Mouse (Mus musculus): ENCODE results near the gene Ptpn1.

Gene Ptpn1

DNA sequence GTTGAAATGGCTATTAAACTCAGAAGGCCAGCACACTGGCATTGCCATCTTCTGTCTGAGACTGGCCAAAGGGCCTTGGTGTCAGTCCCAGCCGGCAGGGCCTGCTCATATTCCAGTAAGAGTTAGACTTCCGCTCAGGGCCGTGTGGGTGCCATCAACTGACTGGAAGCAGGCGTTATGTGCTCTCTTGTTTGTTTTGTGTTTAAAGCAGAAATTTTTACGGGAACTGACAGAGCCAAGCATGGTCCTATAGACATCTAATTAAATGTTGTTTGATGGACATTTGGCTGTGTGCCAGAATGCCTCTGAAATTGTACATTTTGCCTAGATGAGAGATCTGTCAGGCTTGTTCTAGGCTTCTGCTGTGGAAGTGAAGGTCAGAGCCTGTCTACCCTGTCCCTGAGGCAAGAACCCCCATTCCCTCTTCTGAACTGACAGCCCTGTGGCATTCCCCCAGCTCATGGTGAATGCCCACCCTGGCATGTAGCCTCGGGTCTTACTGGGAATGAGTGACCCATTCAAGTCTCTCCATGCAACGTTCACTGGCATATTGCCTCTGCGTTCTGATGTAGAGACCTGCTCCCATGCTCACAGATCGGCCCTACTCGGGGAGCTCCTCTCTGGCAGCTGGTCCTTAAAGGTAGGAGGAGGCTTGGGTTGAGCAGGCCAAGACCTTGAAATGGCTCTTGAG, 38.1 kb downstream of the Ptpn1 start:
- no peak for DNase-seq (ENCODE audit: low read depth, low spot score)

DNA sequence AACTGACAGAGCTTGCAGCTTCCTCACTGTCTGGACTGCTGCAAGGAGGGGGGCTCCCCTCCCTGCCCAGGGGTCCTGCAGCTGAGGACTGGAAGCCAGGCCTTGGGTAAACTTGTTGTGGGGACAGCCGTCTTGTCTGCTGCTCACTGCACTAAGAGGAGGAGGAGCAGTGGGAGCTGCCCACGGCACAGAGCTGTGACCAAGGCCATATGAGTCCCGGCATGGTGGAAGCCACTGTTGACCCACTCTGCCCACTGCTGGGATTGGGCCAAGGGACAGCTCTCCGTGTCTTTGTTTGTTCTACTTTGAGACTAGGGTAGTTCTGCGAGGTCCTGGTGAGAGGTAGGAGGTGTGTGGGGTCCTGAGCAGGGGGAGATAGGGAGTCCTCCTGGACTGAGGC, 40.3 kb downstream of the Ptpn1 start:
- DNase-seq (ENCODE audit: low read depth, low spot score) = no peak

DNA sequence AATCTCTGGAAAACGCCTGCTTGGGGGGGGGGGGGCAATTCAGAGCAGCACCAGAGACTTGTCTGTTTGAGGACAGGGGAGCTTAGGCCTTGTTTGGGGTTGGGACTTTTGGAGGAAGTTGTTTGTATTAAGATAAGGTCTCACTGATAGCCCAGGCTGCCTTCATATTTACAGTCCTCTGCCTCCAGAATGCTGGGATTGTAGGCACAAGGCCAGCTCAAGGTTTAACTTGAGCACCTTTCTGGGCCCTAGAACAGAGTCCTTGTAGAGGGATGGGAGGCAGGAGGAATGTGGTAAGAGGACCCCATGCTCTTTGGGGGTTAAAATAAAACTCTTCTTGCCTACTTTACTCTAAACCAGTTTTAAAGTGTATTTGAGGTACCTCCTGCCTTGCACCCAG, 41.0 kb downstream of the Ptpn1 start:
- DNase-seq (ENCODE audit: low read depth, low spot score) = no peak

GRCm38 (mm10) chr2:167975746-167976145, 43.9 kb downstream of the Ptpn1 start:
- no peak for DNase-seq (ENCODE audit: low read depth, low spot score)

- DNase-seq (ENCODE audit: low read depth, low spot score) = no peak
Measured at GRCm38 (mm10) chr2:167978271-167978670, 46.4 kb downstream of the Ptpn1 start.

- DNase-seq (ENCODE audit: low read depth, low spot score) = no peak
Measured at GRCm38 (mm10) chr2:167980391-167980790, 48.5 kb downstream of the Ptpn1 start.

GRCm38 (mm10) chr2:167982646-167983045, 50.8 kb downstream of the Ptpn1 start:
- no peak for DNase-seq (ENCODE audit: low read depth, low spot score)

- no peak for DNase-seq (ENCODE audit: low read depth, low spot score)
Measured at GRCm38 (mm10) chr2:167984371-167984770, 52.5 kb downstream of the Ptpn1 start.

DNA sequence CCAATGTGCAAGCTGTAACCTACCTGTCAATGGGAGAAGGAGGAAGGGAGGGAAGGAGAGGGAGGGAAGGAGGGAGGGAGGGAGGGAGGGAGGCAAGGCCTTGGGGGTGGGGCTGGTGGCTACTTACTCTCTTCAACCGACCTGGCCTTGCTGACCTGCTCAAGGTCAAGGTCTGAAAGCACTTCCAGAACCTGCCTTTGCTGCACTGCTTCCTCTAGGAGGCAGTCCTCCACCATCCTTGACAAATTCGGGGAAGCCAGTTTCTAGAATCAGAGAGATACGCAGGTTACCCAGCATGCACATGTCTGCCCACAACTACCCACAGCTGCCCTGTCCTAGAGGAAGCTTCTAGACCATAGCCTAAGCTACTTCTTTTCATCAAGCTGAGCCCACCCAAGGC, 53.1 kb downstream of the Ptpn1 start:
- no peak for DNase-seq (ENCODE audit: low read depth, low spot score)

GRCm38 (mm10) chr2:167986762-167987161, 54.9 kb downstream of the Ptpn1 start:
- DNase-seq (ENCODE audit: low read depth, low spot score) = peak; percentile 50

DNA sequence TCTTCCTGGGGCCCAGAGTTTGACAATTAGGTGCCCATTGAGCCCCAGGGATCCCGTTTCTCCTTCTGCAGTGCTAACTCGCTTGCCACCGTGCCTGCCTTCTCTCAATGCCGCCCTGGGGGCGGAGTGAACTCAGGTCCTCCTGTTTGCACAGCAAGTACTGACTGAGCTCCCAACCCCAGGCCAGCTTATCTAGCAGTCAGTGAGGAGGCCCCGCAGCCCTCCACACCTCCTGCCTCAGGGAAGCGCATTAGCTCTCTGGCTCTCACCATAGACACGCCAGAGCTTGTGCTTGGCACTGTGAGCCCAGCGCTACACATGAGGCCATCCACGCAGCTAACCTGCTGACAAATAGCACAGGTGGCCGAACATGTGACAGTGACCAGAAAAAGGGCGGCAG, 55.8 kb downstream of the Ptpn1 start:
- no peak for DNase-seq (ENCODE audit: low read depth, low spot score)

DNA sequence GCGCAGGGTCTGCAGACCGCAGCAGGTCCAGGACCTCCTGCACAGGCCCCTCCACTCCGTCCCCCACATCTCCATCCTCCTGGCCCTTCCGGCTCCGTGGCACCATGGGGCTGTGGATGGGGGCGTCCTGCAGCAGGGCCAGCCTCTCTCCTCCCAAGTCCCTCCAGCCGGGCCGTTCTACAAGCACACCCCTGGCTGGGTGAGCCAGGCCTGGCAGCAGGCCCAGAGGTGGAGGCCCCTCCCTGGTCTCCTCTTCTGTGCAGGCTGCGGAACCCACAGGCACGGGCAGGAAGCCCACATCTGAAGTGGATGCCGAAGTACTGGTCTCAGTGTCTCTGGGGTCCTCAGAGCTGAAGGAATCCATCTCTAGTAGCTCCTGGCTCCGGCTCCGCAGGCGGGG, 57.5 kb downstream of the Ptpn1 start:
- DNase-seq (ENCODE audit: low read depth, low spot score) = no peak

DNA sequence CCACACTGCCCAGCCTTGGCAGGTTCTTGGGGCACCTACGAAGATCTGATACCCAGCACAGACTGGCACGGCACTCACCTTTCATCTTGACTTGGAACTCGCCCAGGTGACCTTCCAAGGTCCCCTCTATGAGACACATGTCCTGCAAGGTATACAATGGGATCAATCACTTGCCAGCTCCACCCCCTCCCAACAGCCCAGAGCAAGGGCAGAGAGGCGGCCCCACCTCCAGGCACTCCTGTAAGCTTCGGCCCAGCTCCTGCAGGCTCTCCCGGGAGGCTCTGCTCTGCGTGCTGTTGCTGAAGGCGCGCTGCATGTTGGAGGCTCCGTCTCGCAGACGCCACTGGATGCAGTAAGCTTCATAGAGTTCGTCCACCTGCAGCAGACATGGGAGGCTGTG, 61.4 kb downstream of the Ptpn1 start:
- no peak for DNase-seq (ENCODE audit: low read depth, low spot score)

DNA sequence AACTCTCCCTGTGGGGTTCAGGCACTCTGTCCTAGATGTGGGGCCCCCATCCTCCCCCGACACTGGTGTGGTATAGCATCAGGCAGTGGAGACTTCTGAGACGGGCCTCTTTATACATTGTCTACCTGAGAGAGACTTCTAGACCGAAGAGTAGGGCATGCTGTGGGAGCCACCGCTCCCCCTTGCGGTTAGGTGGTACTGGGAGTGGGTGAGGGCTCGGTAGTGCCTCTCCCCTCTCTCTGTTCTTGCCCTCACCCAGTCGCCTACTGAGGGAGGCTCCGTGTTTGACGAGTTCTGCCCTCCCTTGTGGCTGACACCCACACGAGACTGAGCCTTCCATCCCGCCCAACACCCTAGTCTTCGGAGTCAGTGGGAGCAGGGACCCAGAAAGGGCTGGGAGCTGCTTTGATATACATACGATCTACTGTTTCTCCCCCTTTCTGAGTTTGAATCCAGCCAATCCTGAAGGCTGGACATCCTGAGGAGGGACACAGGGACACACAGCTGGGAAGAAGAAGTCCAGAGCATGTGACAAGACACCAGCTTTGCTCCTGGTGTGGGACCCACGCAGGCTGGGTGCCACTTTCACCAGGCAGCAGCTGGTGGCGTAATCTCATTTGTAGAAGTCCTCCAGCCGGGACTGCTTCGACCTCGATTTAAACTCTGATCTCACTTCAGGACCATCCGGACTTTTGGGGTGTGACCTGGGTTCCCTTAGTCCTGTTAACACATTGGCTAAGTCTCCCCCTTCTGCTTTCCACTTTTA, 64.2 kb downstream of the Ptpn1 start:
- no peak for DNase-seq (ENCODE audit: low read depth, low spot score)

DNA sequence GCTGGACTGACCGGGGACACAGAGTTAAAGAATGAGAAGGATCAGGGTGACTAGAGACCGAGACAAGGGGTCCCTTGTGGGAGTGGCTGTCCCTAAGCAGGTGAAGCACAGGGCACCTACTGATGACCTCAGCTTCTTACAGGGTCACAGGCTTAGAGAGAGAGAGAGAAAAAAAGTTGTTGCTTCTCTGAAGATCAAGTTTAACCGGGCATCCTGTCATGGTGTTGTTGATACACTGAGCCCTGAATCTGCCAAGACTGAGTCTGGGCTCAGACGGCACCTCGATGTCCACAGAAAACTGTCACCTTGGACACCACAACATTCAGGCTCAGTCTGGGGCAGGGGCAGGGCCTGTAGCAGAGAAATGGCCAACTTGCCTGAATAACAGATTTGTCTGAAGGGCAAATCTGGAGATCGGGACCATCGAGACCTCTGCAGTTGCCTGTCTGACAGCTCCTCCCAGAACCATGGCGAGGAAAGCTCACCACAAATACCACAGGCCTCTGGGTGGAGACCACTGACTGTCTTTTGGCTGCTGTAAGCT, 64.9 kb downstream of the Ptpn1 start:
- no peak for DNase-seq (ENCODE audit: low read depth, low spot score)

GRCm38 (mm10) chr2:167997562-167997961, 65.7 kb downstream of the Ptpn1 start:
- DNase-seq (ENCODE audit: low read depth, low spot score) = no peak

GRCm38 (mm10) chr2:167999145-167999743, 67.4 kb downstream of the Ptpn1 start:
- DNase-seq (ENCODE audit: low read depth, low spot score) = no peak

GRCm38 (mm10) chr2:168002188-168002587, 70.3 kb downstream of the Ptpn1 start:
- no peak for DNase-seq (ENCODE audit: low read depth, low spot score)

DNA sequence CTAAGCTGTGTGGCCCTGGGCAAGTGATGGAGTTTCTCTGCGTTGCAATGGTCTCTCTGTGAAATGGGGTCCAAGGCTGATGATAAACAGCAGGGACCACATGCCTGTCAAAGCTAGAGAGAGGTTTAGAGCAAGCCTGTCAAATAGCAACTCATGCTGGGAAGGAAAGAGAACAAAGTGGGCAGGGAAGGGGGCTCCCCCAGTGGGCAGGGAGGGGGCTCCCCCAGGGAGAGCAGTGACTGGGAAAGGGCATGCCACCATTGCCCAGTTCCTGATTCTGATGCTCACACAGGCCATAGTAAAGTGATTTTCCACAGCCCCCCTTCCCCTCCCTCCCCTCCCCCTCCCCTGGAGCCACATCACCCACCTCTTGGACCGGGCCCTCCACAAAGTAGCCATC, 71.0 kb downstream of the Ptpn1 start:
- DNase-seq (ENCODE audit: low read depth, low spot score) = no peak

DNA sequence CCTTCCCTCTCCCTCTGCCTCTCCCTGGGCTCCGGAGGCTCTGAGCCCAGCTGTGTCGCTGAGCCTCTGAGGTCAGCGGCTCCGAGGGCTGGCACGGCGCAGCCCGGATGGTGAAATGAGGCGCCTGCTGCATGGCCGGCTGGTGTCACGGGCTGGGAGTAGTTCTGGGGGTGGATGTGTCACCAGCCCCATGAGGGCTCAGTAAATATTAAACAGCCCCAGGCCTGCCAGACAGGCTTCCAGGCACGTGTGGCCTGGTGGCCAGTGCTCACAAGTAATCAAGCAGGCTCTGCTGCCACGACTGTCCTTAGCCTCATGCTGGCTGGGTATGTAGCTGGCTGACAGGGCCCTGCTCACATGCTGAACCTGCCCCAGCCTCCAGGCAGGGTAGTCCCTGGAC, 71.6 kb downstream of the Ptpn1 start:
- no peak for DNase-seq (ENCODE audit: low read depth, low spot score)

- DNase-seq (ENCODE audit: low read depth, low spot score) = no peak
Measured at GRCm38 (mm10) chr2:168004369-168004768, 72.5 kb downstream of the Ptpn1 start.

GRCm38 (mm10) chr2:168005005-168005404, 73.1 kb downstream of the Ptpn1 start:
- DNase-seq (ENCODE audit: low read depth, low spot score) = no peak

- no peak for DNase-seq (ENCODE audit: low read depth, low spot score)
Measured at GRCm38 (mm10) chr2:168005616-168006015, 73.8 kb downstream of the Ptpn1 start.
